Mouse (Mus musculus): Measurements from ENCODE around the gene Phf21a.

DNA sequence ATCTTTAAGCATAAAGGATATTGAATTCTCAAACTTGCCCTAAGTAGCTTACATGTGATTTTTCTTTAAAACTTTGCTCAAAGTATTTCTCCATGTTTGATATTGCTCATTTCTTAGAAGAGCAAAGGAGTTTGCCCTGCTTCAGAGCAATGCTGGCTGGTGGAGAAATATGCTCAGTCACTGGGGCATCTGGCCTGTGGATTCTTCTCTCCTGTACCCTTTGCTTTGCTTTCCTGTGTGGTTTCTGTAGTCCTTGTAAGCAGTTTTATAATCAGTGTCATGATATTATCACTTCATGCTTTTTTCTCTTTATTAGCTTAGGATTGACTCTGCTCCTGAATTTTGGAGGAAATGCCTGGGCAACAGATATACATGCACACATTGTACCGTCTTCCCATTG, 117.5 kb downstream of the Phf21a start:
- no peak for TF ChIP-seq POLR2A (IDR thresholded peaks at IDR 0.05; ENCODE audit: low read depth, low read length)
- no peak for TF ChIP-seq CTCF (IDR thresholded peaks at IDR 0.05; ENCODE audit: extremely low read depth, insufficient read depth, insufficient read length, insufficient replicate concordance)

Measured in spleen, adult 2 months (tissue).